Mouse (Mus musculus): ENCODE measurements around the gene Ap2s1. TPM values are rescaled to one million over a fixed set of nuclear protein-coding genes. Genes with fewer than 3 reads are reported as not detected.

The Ap2s1 gene
- polyA plus RNA-seq, 1 experiment from 2014 or later, result 256 TPM

- no peak overlapping the region for H3K4me2 ChIP-seq
- H3K9ac ChIP-seq (ENCODE audit: low read depth, low read length), result no peak overlapping the region
- H3K36me3 ChIP-seq (ENCODE audit: control insufficient read depth, insufficient read depth, low read length), result no peaks in the 10 kb centered on the region
- no peaks in the 10 kb centered on the region for H3K9me3 ChIP-seq (replicated peaks; ENCODE audit: control insufficient read depth, low read length)
- ATAC-seq (replicated peaks; ENCODE audit: insufficient number of reproducible peaks, low FRiP score, low TSS enrichment), result no peak
- no peak overlapping the region for H3K27ac ChIP-seq (ENCODE audit: low read depth, low read length)
- peaks cover 8% of the 10 kb centered on the region; the same call in 1 of the 2 replicates for H3K4me1 ChIP-seq (ENCODE audit: control insufficient read depth, insufficient read depth, low read length)
- no peak overlapping the region for H3K4me3 ChIP-seq (ENCODE audit: low read depth, low read length)
- H3K27me3 ChIP-seq (ENCODE audit: control insufficient read depth, insufficient read depth, low read length), result no peaks in the 10 kb centered on the region
- WGBS (ENCODE audit: insufficient replicate concordance), result 19% methylated on average over 8 of the region's 8 CpGs
Observed at GRCm38 (mm10) chr7:16760292-16760691, 22.1 kb downstream of the Ap2s1 start.

GRCm38 (mm10) chr7:16761005-16761481 lies 22.8 kb downstream of the Ap2s1 start:
- WGBS (ENCODE audit: insufficient replicate concordance), result 49% methylated on average over 9 of the region's 10 CpGs
- Histone ChIP-seq H3K4me3 (ENCODE audit: low read depth, low read length) (no peak overlapping the region), H3K4me1 (ENCODE audit: control insufficient read depth, insufficient read depth, low read length) (0 out of 2 replicates have a peak, but pooled peaks cover 6% of the 10 kb centered on the region), H3K9me3 (replicated peaks; ENCODE audit: control insufficient read depth, low read length) (no peaks in the 10 kb centered on the region), H3K27me3 (ENCODE audit: control insufficient read depth, insufficient read depth, low read length) (no peaks in the 10 kb centered on the region), H3K4me2 (no peak overlapping the region), H3K36me3 (ENCODE audit: control insufficient read depth, insufficient read depth, low read length) (no peaks in the 10 kb centered on the region), H3K9ac (ENCODE audit: low read depth, low read length) (no peak overlapping the region), H3K27ac (ENCODE audit: low read depth, low read length) (no peak overlapping the region)
- ATAC-seq (replicated peaks; ENCODE audit: insufficient number of reproducible peaks, low FRiP score, low TSS enrichment), result 0 out of 2 replicates have a peak, but pooled peaks have one; percentile 10

GRCm38 (mm10) chr7:16761630-16762029 lies 23.4 kb downstream of the Ap2s1 start:
- 50% methylated on average over 5 of the region's 5 CpGs for WGBS (ENCODE audit: insufficient replicate concordance)
- Histone ChIP-seq H3K4me3 (ENCODE audit: low read depth, low read length) (no peak overlapping the region), H3K27me3 (ENCODE audit: control insufficient read depth, insufficient read depth, low read length) (no peaks in the 10 kb centered on the region), H3K9ac (ENCODE audit: low read depth, low read length) (no peak overlapping the region), H3K9me3 (replicated peaks; ENCODE audit: control insufficient read depth, low read length) (no peaks in the 10 kb centered on the region), H3K27ac (ENCODE audit: low read depth, low read length) (no peak overlapping the region), H3K4me1 (ENCODE audit: control insufficient read depth, insufficient read depth, low read length) (peaks cover 11% of the 10 kb centered on the region; the same call in 1 of the 2 replicates), H3K36me3 (ENCODE audit: control insufficient read depth, insufficient read depth, low read length) (no peaks in the 10 kb centered on the region), H3K4me2 (no peak overlapping the region)
- no peak for ATAC-seq (replicated peaks; ENCODE audit: insufficient number of reproducible peaks, low FRiP score, low TSS enrichment)

GRCm38 (mm10) chr7:16763463-16764218 lies 25.4 kb downstream of the Ap2s1 start:
- peaks cover 11% of the 10 kb centered on the region; the same call in 1 of the 2 replicates for H3K4me1 ChIP-seq (ENCODE audit: control insufficient read depth, insufficient read depth, low read length)
- no peak overlapping the region for H3K27ac ChIP-seq (ENCODE audit: low read depth, low read length)
- no peak overlapping the region for H3K4me3 ChIP-seq (ENCODE audit: low read depth, low read length)
- no peaks in the 10 kb centered on the region for H3K36me3 ChIP-seq (ENCODE audit: control insufficient read depth, insufficient read depth, low read length)
- H3K27me3 ChIP-seq (ENCODE audit: control insufficient read depth, insufficient read depth, low read length), result no peaks in the 10 kb centered on the region
- H3K4me2 ChIP-seq, result no peak overlapping the region
- H3K9me3 ChIP-seq (replicated peaks; ENCODE audit: control insufficient read depth, low read length), result no peaks in the 10 kb centered on the region
- WGBS (ENCODE audit: insufficient replicate concordance), result 82% methylated on average over 7 of the region's 7 CpGs
- H3K9ac ChIP-seq (ENCODE audit: low read depth, low read length), result no peak overlapping the region
- no peak for ATAC-seq (replicated peaks; ENCODE audit: insufficient number of reproducible peaks, low FRiP score, low TSS enrichment)

- no peak for ATAC-seq (replicated peaks; ENCODE audit: insufficient number of reproducible peaks, low FRiP score, low TSS enrichment)
- Histone ChIP-seq H3K9ac (ENCODE audit: low read depth, low read length) (no peak overlapping the region), H3K36me3 (ENCODE audit: control insufficient read depth, insufficient read depth, low read length) (no peaks in the 10 kb centered on the region), H3K27me3 (ENCODE audit: control insufficient read depth, insufficient read depth, low read length) (no peaks in the 10 kb centered on the region), H3K4me1 (ENCODE audit: control insufficient read depth, insufficient read depth, low read length) (peaks cover 4% of the 10 kb centered on the region; the same call in 1 of the 2 replicates), H3K4me3 (ENCODE audit: low read depth, low read length) (no peak overlapping the region), H3K9me3 (replicated peaks; ENCODE audit: control insufficient read depth, low read length) (no peaks in the 10 kb centered on the region), H3K27ac (ENCODE audit: low read depth, low read length) (no peak overlapping the region), H3K4me2 (no peak overlapping the region)
- WGBS (ENCODE audit: insufficient replicate concordance), result 56% methylated on average over 2 of the region's 2 CpGs
Observed at GRCm38 (mm10) chr7:16766443-16766842, 28.2 kb downstream of the Ap2s1 start.

GRCm38 (mm10) chr7:16775888-16776287 lies 37.7 kb downstream of the Ap2s1 start:
- no peak overlapping the region for H3K27ac ChIP-seq (ENCODE audit: low read depth, low read length)
- no peak overlapping the region for H3K4me3 ChIP-seq (ENCODE audit: low read depth, low read length)
- H3K9me3 ChIP-seq (replicated peaks; ENCODE audit: control insufficient read depth, low read length), result 0 out of 2 replicates have a peak, but pooled peaks cover 2% of the 10 kb centered on the region
- no peaks in the 10 kb centered on the region for H3K4me1 ChIP-seq (ENCODE audit: control insufficient read depth, insufficient read depth, low read length)
- H3K9ac ChIP-seq (ENCODE audit: low read depth, low read length), result no peak overlapping the region
- WGBS (ENCODE audit: insufficient replicate concordance), result 53% methylated on average over 5 of the region's 5 CpGs
- H3K27me3 ChIP-seq (ENCODE audit: control insufficient read depth, insufficient read depth, low read length), result no peaks in the 10 kb centered on the region
- H3K4me2 ChIP-seq, result no peak overlapping the region
- H3K36me3 ChIP-seq (ENCODE audit: control insufficient read depth, insufficient read depth, low read length), result no peaks in the 10 kb centered on the region
- ATAC-seq (replicated peaks; ENCODE audit: insufficient number of reproducible peaks, low FRiP score, low TSS enrichment), result no peak

GRCm38 (mm10) chr7:16780076-16780475 lies 41.9 kb downstream of the Ap2s1 start:
- Histone ChIP-seq H3K9me3 (replicated peaks; ENCODE audit: control insufficient read depth, low read length) (no peaks in the 10 kb centered on the region), H3K27ac (ENCODE audit: low read depth, low read length) (no peak overlapping the region), H3K4me3 (ENCODE audit: low read depth, low read length) (no peak overlapping the region), H3K27me3 (ENCODE audit: control insufficient read depth, insufficient read depth, low read length) (no peaks in the 10 kb centered on the region), H3K9ac (ENCODE audit: low read depth, low read length) (no peak overlapping the region), H3K36me3 (ENCODE audit: control insufficient read depth, insufficient read depth, low read length) (no peaks in the 10 kb centered on the region), H3K4me1 (ENCODE audit: control insufficient read depth, insufficient read depth, low read length) (peaks cover 17% of the 10 kb centered on the region), H3K4me2 (no peak overlapping the region)
- no peak for ATAC-seq (replicated peaks; ENCODE audit: insufficient number of reproducible peaks, low FRiP score, low TSS enrichment)
- 54% methylated on average over 5 of the region's 5 CpGs for WGBS (ENCODE audit: insufficient replicate concordance)

GRCm38 (mm10) chr7:16780825-16781554 lies 42.8 kb downstream of the Ap2s1 start, which contains the start of gene Slc1a5:
Slc1a5 (plus strand) TSS chr7:16781340.
- Histone ChIP-seq H3K9me3 (replicated peaks; ENCODE audit: control insufficient read depth, low read length) (no peaks in the 10 kb centered on the region), H3K4me2 (peak within 1 kb of the TSS; percentile 99), H3K4me1 (ENCODE audit: control insufficient read depth, insufficient read depth, low read length) (peaks cover 17% of the 10 kb centered on the region), H3K9ac (ENCODE audit: low read depth, low read length) (peak within 1 kb of the TSS; percentile 76), H3K36me3 (ENCODE audit: control insufficient read depth, insufficient read depth, low read length) (no peaks in the 10 kb centered on the region), H3K27ac (ENCODE audit: low read depth, low read length) (0 out of 2 replicates have a peak within 1 kb of the TSS, but pooled peaks have one; percentile 16), H3K27me3 (ENCODE audit: control insufficient read depth, insufficient read depth, low read length) (no peaks in the 10 kb centered on the region), H3K4me3 (ENCODE audit: low read depth, low read length) (peak within 1 kb of the TSS; percentile 71)
- WGBS (ENCODE audit: insufficient replicate concordance), result 3% methylated on average over 33 of the region's 34 CpGs
- ATAC-seq (replicated peaks; ENCODE audit: insufficient number of reproducible peaks, low FRiP score, low TSS enrichment), result peak; percentile 79
